Mouse (Mus musculus): ENCODE measurements at regions not wholly inside any gene's neighbourhood (a gene's known extent, or its start where the extent isn't known, plus 50 kb on each side); places are given as distances from the start of the nearest gene placed in this dataset.
A peak's percentile ranks its signal among the peaks of the same experiment; 100 is the strongest.

DNA sequence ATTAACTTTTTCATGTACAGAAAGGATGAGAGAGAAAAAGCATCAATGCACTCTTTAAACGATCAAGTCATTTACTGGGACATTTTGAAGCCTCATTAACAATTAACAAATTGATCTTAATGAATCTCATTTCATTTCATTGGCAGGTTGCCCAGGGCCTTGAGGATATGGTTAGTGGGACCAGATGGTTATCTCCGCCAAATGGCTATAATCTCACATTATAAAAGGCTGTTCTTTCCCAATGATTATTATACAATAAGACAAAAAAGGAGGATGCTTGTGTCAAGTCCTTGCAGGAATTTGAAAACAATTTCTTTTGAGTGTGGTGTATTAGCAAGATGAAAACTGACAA is 185.3 kb downstream of the Snx13 start:
- DNase-seq (ENCODE audit: low read depth) = no peak

DNA sequence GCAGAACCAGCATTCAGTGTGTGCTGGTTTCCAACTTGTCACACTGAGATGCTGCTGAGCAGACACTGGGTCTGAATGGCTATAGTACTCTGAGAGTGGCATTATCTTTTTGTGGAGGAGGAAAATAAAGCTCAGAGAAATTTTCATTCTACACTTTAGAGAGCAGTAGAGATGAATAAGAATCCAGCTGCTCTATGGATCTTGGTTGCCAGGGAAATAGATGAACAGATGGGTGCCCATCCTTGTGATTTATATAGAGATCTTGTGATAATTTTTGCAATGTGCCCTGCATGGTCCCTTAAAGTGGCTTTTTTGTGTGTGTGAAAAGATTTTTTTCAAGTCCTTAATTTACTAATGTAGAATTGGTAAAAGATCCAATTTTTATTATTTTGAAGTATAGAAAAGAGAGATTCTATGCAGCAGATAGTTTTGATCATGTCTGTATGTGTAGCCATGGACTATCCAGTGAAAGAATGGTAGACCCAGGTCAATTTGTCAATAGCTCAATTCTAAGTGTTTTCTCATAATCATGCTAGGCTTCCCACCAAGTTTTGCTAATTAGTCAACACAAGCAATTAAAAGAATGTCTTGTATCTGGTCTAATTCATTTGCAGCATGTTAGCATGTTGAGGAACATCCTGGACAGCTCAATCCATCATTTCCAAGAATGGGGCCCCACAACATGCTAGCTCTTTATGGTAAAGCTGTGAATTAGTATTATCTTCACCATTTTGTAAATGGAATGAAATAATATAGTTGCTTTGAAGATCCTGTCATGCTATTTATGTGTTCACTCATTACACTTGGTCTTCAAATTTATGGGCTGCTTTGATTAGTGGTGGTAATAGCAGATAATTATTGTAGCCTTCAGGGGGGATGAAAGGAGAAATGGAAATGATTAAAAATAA is 184.7 kb downstream of the Snx13 start:
- no peak for DNase-seq (ENCODE audit: low read depth)

DNA sequence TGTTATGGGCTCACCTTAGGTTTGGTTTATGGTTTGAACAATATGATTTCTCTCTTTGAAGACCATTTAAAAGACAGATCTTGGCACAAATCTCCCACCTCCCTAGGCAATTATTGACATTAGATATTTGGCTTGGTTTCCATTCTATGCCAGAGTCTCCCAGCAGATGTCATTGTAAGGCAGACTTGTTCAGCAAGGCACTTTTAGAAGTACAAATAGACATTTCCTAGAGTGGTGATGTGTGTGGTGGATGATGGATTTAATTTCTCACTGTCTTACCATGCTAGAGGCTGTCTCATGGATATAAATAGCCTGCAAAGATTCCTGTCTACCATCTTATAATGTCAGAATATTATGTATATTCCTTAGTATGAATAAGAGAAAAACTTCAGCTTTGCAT is 173.4 kb downstream of the Snx13 start:
- DNase-seq (ENCODE audit: low read depth) = peak; percentile 7

DNA sequence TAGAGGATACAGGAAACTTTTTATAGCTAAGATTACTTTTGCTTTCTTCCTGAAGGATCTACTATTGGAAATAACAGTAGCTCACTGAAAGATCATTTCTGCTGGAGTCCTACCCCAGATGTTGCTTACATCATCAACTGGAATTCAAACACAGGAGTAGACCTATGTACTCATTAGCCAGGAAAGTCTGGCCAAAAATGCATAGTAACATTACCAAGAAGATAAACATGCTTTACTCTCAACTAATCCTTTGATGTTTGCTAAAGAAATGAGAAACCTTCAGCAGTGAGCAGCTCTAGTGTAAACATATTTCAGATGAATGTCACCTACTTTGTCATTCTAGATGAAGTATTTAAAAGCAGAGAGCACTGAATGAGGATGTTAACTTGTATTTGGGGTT is 173.0 kb downstream of the Snx13 start:
- no peak for DNase-seq (ENCODE audit: low read depth)

DNA sequence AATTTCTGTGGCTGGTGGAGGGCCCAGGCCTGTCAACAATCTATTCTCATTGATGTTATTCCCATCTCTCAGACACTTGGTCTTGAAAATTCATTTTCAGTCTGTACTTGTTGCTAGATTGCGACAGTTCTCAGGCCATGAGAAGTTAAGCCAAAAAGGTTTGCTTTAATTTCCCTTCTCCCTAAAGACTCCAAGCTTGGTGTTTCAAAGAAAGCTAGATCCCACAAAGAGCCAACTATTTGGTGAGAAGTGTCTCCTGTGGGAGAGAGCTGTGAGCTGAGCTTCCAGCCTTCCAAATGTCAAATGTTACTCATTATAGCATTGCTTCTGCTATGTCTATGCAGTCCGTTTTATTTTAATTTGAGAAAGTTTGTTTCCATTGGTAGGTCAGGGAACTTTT is 169.7 kb downstream of the Snx13 start:
- DNase-seq (ENCODE audit: low read depth) = no peak

DNA sequence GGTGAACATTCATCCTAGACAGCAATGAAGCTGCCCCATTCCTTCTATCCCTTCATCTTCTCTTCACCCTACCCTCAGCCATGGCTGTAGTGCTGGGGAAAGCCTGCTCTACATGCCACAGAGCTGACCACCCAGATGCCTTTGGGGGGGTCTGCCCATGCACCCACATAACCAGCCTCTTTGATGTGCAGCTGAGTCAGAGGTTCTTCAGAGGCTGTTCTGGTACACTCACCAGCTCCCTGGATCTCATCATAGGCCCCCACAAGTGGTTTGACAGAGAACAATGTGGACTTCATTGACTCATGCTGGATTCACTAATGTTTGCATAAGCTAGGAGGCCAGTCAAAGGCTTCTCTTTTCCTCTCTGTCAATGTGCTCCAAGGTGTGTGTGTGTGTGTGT is 162.4 kb downstream of the Snx13 start:
- no peak for DNase-seq (ENCODE audit: low read depth)

DNA sequence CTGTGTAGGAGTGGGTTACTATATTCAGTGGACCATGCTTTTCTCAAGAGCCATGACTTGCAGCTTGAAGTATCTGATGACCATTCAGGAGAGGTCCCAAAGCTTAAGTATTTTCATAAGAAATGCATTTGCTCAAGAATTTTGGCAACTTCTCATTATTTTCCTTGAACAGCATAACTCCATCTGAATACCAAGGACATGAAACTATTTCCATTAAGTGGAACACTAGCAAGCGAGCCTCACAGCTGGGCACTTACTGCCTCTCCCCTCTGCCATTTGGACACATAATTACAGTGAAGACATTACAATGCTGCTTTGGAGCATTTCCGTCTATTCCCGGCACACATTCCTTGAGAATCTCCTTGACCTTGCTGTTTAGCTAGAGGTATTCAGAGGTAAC is 160.6 kb downstream of the Snx13 start:
- DNase-seq (ENCODE audit: low read depth) = no peak

DNA sequence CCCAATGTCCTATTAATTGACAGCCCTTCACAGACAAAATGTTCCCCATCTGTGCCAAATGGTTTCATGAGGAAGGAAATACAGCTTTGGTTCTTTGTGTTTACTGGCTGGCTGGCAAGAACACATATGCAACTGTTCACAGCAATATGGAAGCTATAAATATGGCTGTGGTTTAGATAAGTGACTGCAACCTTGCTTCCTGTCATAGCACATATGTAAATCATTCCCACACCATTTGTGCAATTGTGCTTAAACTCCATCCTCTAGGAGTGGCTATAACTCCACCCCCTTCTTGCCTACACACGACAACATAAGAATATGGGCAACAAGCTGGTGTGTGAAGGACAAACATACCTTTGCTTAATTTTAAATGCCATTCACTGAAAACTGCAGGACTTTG is 156.4 kb downstream of the Snx13 start:
- peak; percentile 21 for DNase-seq (ENCODE audit: low read depth)

DNA sequence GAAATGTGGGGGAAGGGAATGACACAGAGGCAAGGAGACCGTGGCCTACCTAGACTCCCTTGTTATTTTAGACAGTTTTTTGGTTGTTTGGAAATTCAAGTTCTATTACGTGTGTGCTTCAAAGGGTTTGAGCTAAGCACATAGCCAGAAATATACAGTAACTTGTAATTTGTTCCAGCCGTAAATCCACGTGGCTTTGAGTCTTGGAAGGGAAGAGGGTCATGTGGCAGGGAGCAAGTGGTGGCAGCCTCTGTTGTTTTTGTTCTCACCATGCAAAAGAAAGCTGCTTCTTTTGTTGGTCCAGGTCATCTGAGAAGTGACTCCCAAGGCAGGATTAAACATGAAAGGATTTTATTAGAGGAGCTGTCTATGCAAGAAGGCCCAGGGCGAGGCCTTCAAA is 153.1 kb downstream of the Snx13 start:
- DNase-seq (ENCODE audit: low read depth) = no peak

Data from 416B (cell line).